ENCODE assay signal across 9 mouse cellular contexts in the genomic region with DNA sequence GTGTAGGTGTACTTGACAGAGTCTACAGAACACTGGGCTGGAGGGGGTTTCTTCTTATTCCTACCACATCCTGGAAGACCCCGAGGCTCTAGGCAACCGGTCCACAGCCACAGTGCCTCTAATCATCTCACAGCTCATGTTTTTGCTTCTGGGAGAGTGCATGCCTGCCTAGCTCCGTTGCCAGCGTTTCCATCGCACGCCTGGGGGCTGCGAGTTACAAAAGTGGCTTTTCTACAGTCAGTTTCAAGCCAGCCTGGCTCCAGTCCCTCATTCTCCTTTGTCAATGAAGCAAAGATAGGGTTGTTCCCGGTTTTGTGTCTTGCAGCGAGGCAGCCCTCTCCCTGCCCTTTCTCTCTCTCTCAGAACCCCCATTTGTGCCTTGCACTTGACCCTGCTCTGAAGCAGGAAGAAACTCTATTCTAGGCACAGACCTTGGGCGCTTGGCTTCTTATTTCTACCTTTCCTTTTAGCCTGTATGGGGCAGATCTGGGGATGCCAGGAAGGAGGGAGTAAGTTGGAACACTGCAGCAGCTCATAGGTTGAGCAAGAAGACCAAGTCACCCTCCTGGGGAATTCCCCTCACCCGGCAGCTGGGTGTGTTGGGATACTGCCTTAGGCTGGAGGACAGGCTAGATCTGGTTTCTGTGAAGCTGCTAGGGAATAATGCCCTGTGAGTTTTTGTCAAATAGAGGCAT. TPM values are rescaled to one million over a fixed set of nuclear protein-coding genes. Genes with fewer than 3 reads are reported as not detected.
A peak's percentile ranks its signal among the peaks of the same experiment; 100 is the strongest.
DNase-seq lines count a peak whose midpoint lies in the region; ATAC-seq lines count a peak whose summit lies in the region.
"Had no signal": no experiment of that assay in that cellular context is flagged by ENCODE, and none has a peak within 500 bp of the region (broad histone marks: within the 10 kb centered on the region; RNA-seq: fewer than 3 reads in every experiment).

No protein-coding gene starts in this region.

- H3K36me3 ChIP-seq in lung, embryonic 16.5 days (ENCODE audit: control insufficient read depth, insufficient read depth, low read length), result no peaks in the 10 kb centered on the region
- no peaks in the 10 kb centered on the region for H3K36me3 ChIP-seq in heart, embryonic 12.5 days
- no peaks in the 10 kb centered on the region for H3K36me3 ChIP-seq in midbrain, embryonic 16.5 days (ENCODE audit: control insufficient read depth, insufficient read depth, low read length)
- H3K36me3 ChIP-seq in liver, embryonic 11.5 days (ENCODE audit: control insufficient read depth, insufficient read depth, low read length), result no peaks in the 10 kb centered on the region
- H3K36me3 ChIP-seq: midbrain, embryonic 12.5 days had no signal

- H3K4me2 ChIP-seq in lung, embryonic 16.5 days (ENCODE audit: low read depth, low read length), result no peak overlapping the region
- no peak overlapping the region; the same call in 1 of the 2 replicates for H3K4me2 ChIP-seq in heart, embryonic 12.5 days
- H3K4me2 ChIP-seq in midbrain, embryonic 16.5 days (ENCODE audit: low read length), result no peak overlapping the region
- H3K4me2 ChIP-seq in liver, embryonic 11.5 days, result no peak overlapping the region
- H3K4me2 ChIP-seq: midbrain, embryonic 12.5 days had no signal

- H3K27ac ChIP-seq in lung, embryonic 16.5 days (ENCODE audit: low read length), result peak overlapping the region; percentile 61
- no peak overlapping the region for H3K27ac ChIP-seq in heart, embryonic 12.5 days (ENCODE audit: poor library complexity, severe bottlenecking)
- H3K27ac ChIP-seq in midbrain, embryonic 16.5 days (ENCODE audit: low read length), result no peak overlapping the region
- H3K27ac ChIP-seq in liver, embryonic 11.5 days (ENCODE audit: low read depth, low read length), result no peak overlapping the region
- H3K27ac ChIP-seq: midbrain, embryonic 12.5 days had no signal

- 44% methylated on average over 11 of the region's 11 CpGs for WGBS in lung, embryonic 16.5 days
- 50% methylated on average over 11 of the region's 11 CpGs for WGBS in heart, embryonic 12.5 days
- whole genome bisulfite sequencing in midbrain, embryonic 16.5 days, result 46% methylated on average over 11 of the region's 11 CpGs
- WGBS in liver, embryonic 11.5 days, result 62% methylated on average over 11 of the region's 11 CpGs

- H3K9ac ChIP-seq in lung, embryonic 16.5 days (ENCODE audit: low read length), result 0 out of 2 replicates have a peak overlapping the region, but pooled peaks have one; percentile 26
- H3K9ac ChIP-seq in heart, embryonic 12.5 days, result no peak overlapping the region
- H3K9ac ChIP-seq in midbrain, embryonic 16.5 days (ENCODE audit: low read depth, low read length), result no peak overlapping the region
- no peak overlapping the region for H3K9ac ChIP-seq in liver, embryonic 11.5 days (ENCODE audit: low read depth, low read length)
- H3K9ac ChIP-seq: midbrain, embryonic 12.5 days had no signal

- 0 out of 2 replicates have a peak, but pooled peaks cover 2% of the 10 kb centered on the region for H3K9me3 ChIP-seq in lung, embryonic 16.5 days (ENCODE audit: control insufficient read depth, low read length)
- H3K9me3 ChIP-seq in heart, embryonic 12.5 days (replicated peaks), result 0 out of 2 replicates have a peak, but pooled peaks cover 3% of the 10 kb centered on the region
- H3K9me3 ChIP-seq in midbrain, embryonic 16.5 days (replicated peaks; ENCODE audit: control insufficient read depth, low read length, poor library complexity, severe bottlenecking), result no peaks in the 10 kb centered on the region; the same call in 1 of the 2 replicates
- no peaks in the 10 kb centered on the region for H3K9me3 ChIP-seq in liver, embryonic 11.5 days (ENCODE audit: control insufficient read depth, low read length)

- peaks cover 4% of the 10 kb centered on the region for H3K4me1 ChIP-seq in lung, embryonic 16.5 days (replicated peaks; ENCODE audit: control insufficient read depth, insufficient read depth, low read length)
- peaks cover 14% of the 10 kb centered on the region for H3K4me1 ChIP-seq in heart, embryonic 12.5 days (replicated peaks)
- H3K4me1 ChIP-seq in midbrain, embryonic 16.5 days (ENCODE audit: control insufficient read depth, insufficient read depth, low read length), result no peaks in the 10 kb centered on the region
- H3K4me1 ChIP-seq in liver, embryonic 11.5 days (replicated peaks; ENCODE audit: control insufficient read depth, insufficient read depth, low read length), result peaks cover 6% of the 10 kb centered on the region

- DNase-seq in cerebellum, postnatal 10 days, result peak; percentile 19 to 42
- no peak for DNase-seq in lung, adult 18-20 months
- no peak for DNase-seq in thymus, postnatal 25 days
- no peak for DNase-seq in liver, embryonic 11.5 days (ENCODE audit: low spot score)

- no peaks in the 10 kb centered on the region for H3K27me3 ChIP-seq in lung, embryonic 16.5 days (ENCODE audit: control insufficient read depth, insufficient read depth, low read depth, low read length)
- H3K27me3 ChIP-seq in heart, embryonic 12.5 days (replicated peaks), result no peaks in the 10 kb centered on the region
- H3K27me3 ChIP-seq in midbrain, embryonic 16.5 days (ENCODE audit: control insufficient read depth, insufficient read depth, low read depth, low read length), result no peaks in the 10 kb centered on the region
- no peaks in the 10 kb centered on the region; the same call in 1 of the 2 replicates for H3K27me3 ChIP-seq in liver, embryonic 11.5 days (replicated peaks; ENCODE audit: control insufficient read depth, insufficient read depth, low read length)

- no peak for ATAC-seq in cerebellum, adult (ENCODE audit: insufficient number of reproducible peaks, low FRiP score, low TSS enrichment)
- ATAC-seq in lung, embryonic 16.5 days (ENCODE audit: low read depth), result peak; percentile 73
- 0 out of 2 replicates have a peak, but pooled peaks have one; percentile 48 for ATAC-seq in heart, embryonic 12.5 days (ENCODE audit: insufficient number of reproducible peaks, low FRiP score)
- peak; percentile 58; the same call in 1 of the 2 replicates for ATAC-seq in midbrain, embryonic 16.5 days
- ATAC-seq in liver, embryonic 11.5 days (replicated peaks; ENCODE audit: low FRiP score), result no peak

- H3K4me3 ChIP-seq in lung, embryonic 16.5 days (ENCODE audit: low read length), result no peak overlapping the region
- H3K4me3 ChIP-seq in heart, embryonic 12.5 days, result no peak overlapping the region
- H3K4me3 ChIP-seq in midbrain, embryonic 16.5 days (ENCODE audit: low read depth, low read length), result no peak overlapping the region
- H3K4me3 ChIP-seq in liver, embryonic 11.5 days (ENCODE audit: low read depth, low read length), result no peak overlapping the region
- H3K4me3 ChIP-seq: midbrain, embryonic 12.5 days had no signal

RNA-seq across cellular contexts. Expression of gene Cdc7, which starts 37.4 kb away (rescaled TPM):
- polyA plus RNA-seq in lung, embryonic 16.5 days (2015; fragmentation: Nextera tagmentation; extraction: Ambion mirVana), result 46.6 and 48.6 TPM in 2 replicates
- polyA plus RNA-seq in heart, embryonic 12.5 days (2016; fragmentation: Nextera tagmentation; extraction: Ambion mirVana), result 29.8 and 30.8 TPM in 2 replicates
- 49.7 and 49.8 TPM in 2 replicates for polyA plus RNA-seq in midbrain, embryonic 16.5 days (2015; fragmentation: Nextera tagmentation; extraction: Ambion mirVana)
- 55.0 and 55.3 TPM in 2 replicates for polyA plus RNA-seq in liver, embryonic 11.5 days (2014; fragmentation: Nextera tagmentation; extraction: Ambion mirVana)

Comparison
In these comparisons a context has a peak if more than half of its experiments do, and no peak if none do; other contexts are left out.
1. DNase-seq: peak in cerebellum, postnatal 10 days (2 of 2); none in lung, adult 18-20 months (0 of 2), thymus, postnatal 25 days (single experiment) and liver, embryonic 11.5 days (single experiment).
2. ATAC-seq: peak in lung, embryonic 16.5 days (single experiment), heart, embryonic 12.5 days (single experiment) and midbrain, embryonic 16.5 days (single experiment); none in cerebellum, adult (single experiment) and liver, embryonic 11.5 days (single experiment).